Mouse (Mus musculus): Measurements from ENCODE around the gene Zkscan16. TPM values are rescaled to one million over a fixed set of nuclear protein-coding genes. Genes with fewer than 3 reads are reported as not detected.

Gene Zkscan16
- polyA plus RNA-seq (2012; rRNA removed): 0.07 and 0.10 TPM in 2 replicates

DNA sequence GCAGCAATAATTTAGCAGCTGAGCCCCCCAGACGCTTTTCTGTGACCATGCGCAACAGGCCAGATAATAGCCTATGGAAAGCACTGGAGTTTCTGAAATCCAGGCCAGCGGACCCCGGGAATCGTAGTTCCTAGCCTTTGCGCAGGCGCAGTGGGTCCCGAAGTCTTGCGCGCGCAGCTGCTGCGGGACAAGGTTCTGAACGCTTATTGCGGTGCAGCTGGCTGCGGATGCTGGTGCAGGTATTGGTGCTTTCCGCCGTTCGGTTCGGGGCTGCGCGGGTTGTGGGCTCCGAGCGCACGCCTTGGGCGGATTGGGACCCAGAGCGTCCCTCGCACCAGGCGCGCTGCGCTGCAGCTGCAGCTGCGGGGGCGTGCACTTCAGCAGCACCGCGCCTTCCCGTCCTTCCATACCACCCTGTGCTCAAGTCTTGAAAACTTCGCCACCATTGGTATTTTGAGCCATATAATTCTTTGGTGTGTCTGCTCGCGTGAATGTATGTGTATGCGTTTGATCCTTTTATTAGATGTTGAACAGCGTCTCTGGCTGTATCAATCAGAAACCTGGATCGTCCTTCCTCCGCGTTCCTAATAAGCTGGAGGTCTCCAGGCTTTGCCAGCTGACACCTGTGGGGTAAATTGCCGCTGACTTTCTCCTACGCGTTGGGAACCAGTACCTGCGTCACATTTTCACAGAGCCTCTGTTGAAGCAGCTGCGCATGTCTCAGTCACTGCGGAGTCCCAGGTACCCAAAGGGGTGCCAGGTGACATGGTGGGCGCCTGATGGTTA, at the start of gene Zkscan16:
Zkscan16 (plus strand) TSS at position 209 of the 786 bp plus-strand sequence.

DNA sequence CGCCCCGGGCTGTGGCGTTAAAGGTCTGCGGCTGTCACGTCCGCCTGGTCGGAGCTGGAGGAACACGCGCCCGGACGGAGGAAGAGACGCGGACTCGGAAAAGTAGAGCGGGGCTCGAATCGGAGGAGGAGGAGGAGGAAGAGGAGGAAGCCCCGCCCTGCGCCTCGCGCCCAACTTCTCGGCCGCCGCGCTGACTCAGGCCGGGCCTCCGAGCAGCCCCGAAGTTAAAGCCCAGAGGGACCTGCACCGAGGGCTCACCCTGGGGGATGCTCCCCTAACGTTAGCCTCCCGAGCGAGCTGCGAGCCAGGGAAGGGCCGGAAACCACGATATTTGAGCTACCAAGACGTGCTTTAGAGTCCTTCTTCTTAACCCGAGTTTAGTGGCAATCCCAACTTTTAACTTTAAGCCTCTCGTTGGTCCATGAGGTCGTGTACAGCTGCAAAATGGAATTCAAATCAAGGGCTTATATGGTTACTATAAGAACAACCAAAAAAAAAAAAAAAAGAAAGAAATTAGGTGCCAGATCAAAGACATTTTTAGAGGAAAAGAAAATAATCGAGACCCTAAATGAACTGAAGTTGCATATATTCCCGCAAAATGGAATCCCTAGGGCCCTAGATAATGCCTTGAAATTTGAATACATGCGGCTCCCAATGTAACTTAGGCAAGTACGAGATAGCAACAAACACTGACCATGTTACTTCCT, 30.6 kb upstream of the Zkscan16 start, which contains the start of gene Ecpas:
Ecpas (minus strand) TSS at position 121 of the 707 bp plus-strand sequence.

GRCm38 (mm10) chr4:58986540-58987190, 43.2 kb downstream of the Zkscan16 start, which contains the start of gene Ptgr1:
Gene Ptgr1, minus strand, starts transcription at chr4:58987119.

DNA sequence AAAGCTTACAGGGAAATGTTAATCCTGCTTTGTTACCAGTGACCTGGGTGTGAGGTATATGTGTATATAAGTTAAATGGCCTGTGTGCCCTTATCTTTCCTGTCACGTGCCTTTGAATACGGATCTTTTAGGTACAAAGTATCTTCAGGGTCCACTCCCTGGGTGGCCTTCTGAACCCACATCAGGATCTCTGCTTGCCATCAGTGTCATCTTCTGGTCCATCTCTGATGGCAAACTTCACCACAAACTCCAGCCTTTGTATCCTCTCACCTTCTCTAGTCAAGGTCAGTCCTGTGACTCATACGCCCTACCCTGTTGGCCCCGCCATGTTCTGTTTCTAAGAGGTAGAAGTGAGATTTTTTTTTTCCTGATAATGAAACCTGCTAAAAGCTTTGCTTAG, 51.3 kb downstream of the Zkscan16 start, which contains the start of gene Dnajc25:
Dnajc25 (plus strand) TSS at position 301 of the 400 bp plus-strand sequence.

GRCm38 (mm10) chr4:59002948-59003805, 59.7 kb downstream of the Zkscan16 start, which contains the start of gene Gm20503:
Gene Gm20503, plus strand, starts transcription at chr4:59003210.

Other genes starting within 250 kb of the Zkscan16 start
- not detected in 2 replicates for gene Olfr267, start 155.9 kb upstream of the Zkscan16 start, polyA plus RNA-seq (2012; rRNA removed)
- gene Ecpas, start 30.9 kb upstream of the Zkscan16 start, polyA plus RNA-seq (2012; rRNA removed): 29.6 and 63.9 TPM in 2 replicates
- gene Ptgr1, start 43.5 kb downstream of the Zkscan16 start, polyA plus RNA-seq (2012; rRNA removed): 3.4 and 5.4 TPM in 2 replicates
- 10.8 and 13.4 TPM in 2 replicates for gene Dnajc25, start 51.4 kb downstream of the Zkscan16 start, polyA plus RNA-seq (2012; rRNA removed)
- gene Gm20503, start 59.6 kb downstream of the Zkscan16 start, polyA plus RNA-seq (2012; rRNA removed): 5.0 TPM in 1 of 2 replicates, not detected in the other
- 27.6 and 29.4 TPM in 2 replicates for gene Gng10, start 91.5 kb downstream of the Zkscan16 start, polyA plus RNA-seq (2012; rRNA removed)
- gene AI481877, start 195.4 kb downstream of the Zkscan16 start, polyA plus RNA-seq (2012; rRNA removed): not detected in 2 replicates
- 31.5 and 53.5 TPM in 2 replicates for gene Ugcg, start 245.6 kb downstream of the Zkscan16 start, polyA plus RNA-seq (2012; rRNA removed)

Data from ovary, adult 2 months (tissue).